Mouse (Mus musculus) adrenal gland (tissue): ENCODE measurements around the gene Gck.

Experiments used
- intact Hi-C: fragments of 180-260 bp; cut with DNase I; formaldehyde crosslinking; loops from one replicate; pipeline ENCODE4 v1.15.1; 2025
- long read RNA-seq, 2 experiments: library from polyadenylated mRNA; unstranded; transcript quantifications; one replicate each; pipeline ENCODE4 v2.0.0; 2020; ENCODE audit warnings: borderline replicate concordance in 1 of 2; ENCODE audit not compliant: insufficient replicate concordance in 1 of 2

Gene Gck
- long read RNA-seq, experiment 1, partial matches to known transcripts, result 0 of 2 reads
- long read RNA-seq, experiment 1, other reads (novel, unspliced or antisense), result 2 of 2 reads
- long read RNA-seq, experiment 2, partial matches to known transcripts, result 0 of 1 reads
- long read RNA-seq, experiment 2, other reads (novel, unspliced or antisense), result 1 of 1 reads

GRCm38 (mm10) chr11:5949586-5950352, at the start of gene Gck:
Gck (minus strand) TSS chr11:5950081.
- intact Hi-C loops, result no loop called here

GRCm38 (mm10) chr11:5998472-5998871, 48.6 kb upstream of the Gck start:
- intact Hi-C loops, result no loop called here

GRCm38 (mm10) chr11:5995989-5996388, 46.1 kb upstream of the Gck start:
- intact Hi-C loops, result loop anchor here (2.0 kb wide), 2 partner anchors 31 to 193 kb away; no protein-coding TSS in a partner anchor

- intact Hi-C loops, result loop anchor here (2.0 kb wide), 1 partner anchor 32 kb away; no protein-coding TSS in a partner anchor
These were observed 45.0 kb upstream of the Gck start for GRCm38 (mm10) chr11:5994880-5995279.

GRCm38 (mm10) chr11:5994212-5994611, 44.3 kb upstream of the Gck start:
- intact Hi-C loops, result loop anchor here (2.0 kb wide), 1 partner anchor 33 kb away; no protein-coding TSS in a partner anchor

GRCm38 (mm10) chr11:5990910-5991309, 41.0 kb upstream of the Gck start:
- intact Hi-C loops, result no loop called here

- intact Hi-C loops, result no loop called here
These were observed 40.2 kb upstream of the Gck start for GRCm38 (mm10) chr11:5989954-5990593.

GRCm38 (mm10) chr11:5988126-5988525, 38.2 kb upstream of the Gck start:
- intact Hi-C loops, result no loop called here

- intact Hi-C loops, result no loop called here
These were observed 33.7 kb upstream of the Gck start for GRCm38 (mm10) chr11:5983629-5984028.

GRCm38 (mm10) chr11:5981323-5981722, 31.4 kb upstream of the Gck start:
- intact Hi-C loops, result no loop called here

GRCm38 (mm10) chr11:5980561-5980960, 30.7 kb upstream of the Gck start:
- intact Hi-C loops, result no loop called here

- intact Hi-C loops, result no loop called here
These were observed 30.2 kb upstream of the Gck start for GRCm38 (mm10) chr11:5980108-5980507.

GRCm38 (mm10) chr11:5979088-5979487, 29.2 kb upstream of the Gck start:
- intact Hi-C loops, result no loop called here

GRCm38 (mm10) chr11:5976106-5976505, 26.2 kb upstream of the Gck start:
- intact Hi-C loops, result no loop called here

GRCm38 (mm10) chr11:5975068-5975467, 25.2 kb upstream of the Gck start:
- intact Hi-C loops, result no loop called here

GRCm38 (mm10) chr11:5974053-5974452, 24.2 kb upstream of the Gck start:
- intact Hi-C loops, result no loop called here

GRCm38 (mm10) chr11:5973151-5973550, 23.3 kb upstream of the Gck start:
- intact Hi-C loops, result no loop called here

- intact Hi-C loops, result no loop called here
These were observed 21.3 kb upstream of the Gck start for GRCm38 (mm10) chr11:5971202-5971601.

- intact Hi-C loops, result no loop called here
These were observed 18.3 kb upstream of the Gck start for GRCm38 (mm10) chr11:5968223-5968622.

- intact Hi-C loops, result no loop called here
These were observed 16.9 kb upstream of the Gck start for GRCm38 (mm10) chr11:5966751-5967150.

- intact Hi-C loops, result no loop called here
These were observed 16.0 kb upstream of the Gck start for GRCm38 (mm10) chr11:5965865-5966264.

- intact Hi-C loops, result no loop called here
These were observed 10.2 kb upstream of the Gck start for GRCm38 (mm10) chr11:5960051-5960450.
